Mouse (Mus musculus): ENCODE data around the gene Ppp1r10. TPM values are rescaled to one million over a fixed set of nuclear protein-coding genes. Genes with fewer than 3 reads are reported as not detected.

The Ppp1r10 gene
- 26.1 and 34.0 TPM in 2 replicates for polyA plus RNA-seq (2012; rRNA removed; ENCODE audit: low replicate concordance)

DNA sequence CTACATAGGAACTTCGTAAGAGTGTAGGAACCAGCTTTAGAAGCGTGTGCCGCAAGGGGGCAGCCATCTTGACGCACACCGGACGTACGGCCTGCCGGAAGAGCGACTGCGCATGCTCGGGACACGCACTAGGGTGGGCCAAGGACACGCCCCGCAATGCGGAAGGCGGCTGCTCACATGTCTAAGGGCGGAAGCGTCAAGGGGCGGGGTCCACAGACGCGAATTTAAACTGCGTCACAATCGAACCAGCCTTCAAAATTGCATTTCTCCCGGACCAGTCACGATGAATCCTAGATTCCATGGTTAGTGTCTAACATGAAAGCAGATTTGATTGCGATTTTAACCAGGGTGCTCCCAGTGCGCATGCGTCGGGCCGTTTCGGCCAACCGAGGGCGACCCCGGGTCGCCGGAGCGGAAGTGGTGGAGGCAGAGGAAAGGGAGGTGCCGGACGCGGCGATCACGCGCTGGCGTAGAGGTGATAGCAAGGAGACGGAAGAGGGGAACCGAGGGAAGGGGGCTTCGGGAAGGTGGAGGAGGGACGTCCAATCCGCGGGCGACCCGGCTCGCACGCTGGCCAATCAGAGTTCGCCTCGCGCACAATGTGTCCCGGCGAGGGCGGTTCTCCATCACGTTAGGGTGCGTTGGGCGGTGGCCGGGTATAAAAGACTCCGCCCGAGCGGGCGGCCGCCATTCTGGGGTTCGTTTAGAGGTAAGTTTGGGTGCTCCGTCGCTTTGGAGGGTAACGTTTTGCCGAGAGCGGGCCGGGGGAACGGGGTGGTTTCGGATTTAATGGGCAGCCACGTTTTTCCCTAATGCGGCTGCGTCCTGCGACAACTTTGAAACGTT lies at the start of gene Ppp1r10, which contains the start of gene Mrps18b:
Gene Ppp1r10 (plus strand): TSS at position 138 of the 846 bp plus-strand sequence.
Gene Mrps18b (minus strand): TSS at position 93 of the 846 bp plus-strand sequence.

DNA sequence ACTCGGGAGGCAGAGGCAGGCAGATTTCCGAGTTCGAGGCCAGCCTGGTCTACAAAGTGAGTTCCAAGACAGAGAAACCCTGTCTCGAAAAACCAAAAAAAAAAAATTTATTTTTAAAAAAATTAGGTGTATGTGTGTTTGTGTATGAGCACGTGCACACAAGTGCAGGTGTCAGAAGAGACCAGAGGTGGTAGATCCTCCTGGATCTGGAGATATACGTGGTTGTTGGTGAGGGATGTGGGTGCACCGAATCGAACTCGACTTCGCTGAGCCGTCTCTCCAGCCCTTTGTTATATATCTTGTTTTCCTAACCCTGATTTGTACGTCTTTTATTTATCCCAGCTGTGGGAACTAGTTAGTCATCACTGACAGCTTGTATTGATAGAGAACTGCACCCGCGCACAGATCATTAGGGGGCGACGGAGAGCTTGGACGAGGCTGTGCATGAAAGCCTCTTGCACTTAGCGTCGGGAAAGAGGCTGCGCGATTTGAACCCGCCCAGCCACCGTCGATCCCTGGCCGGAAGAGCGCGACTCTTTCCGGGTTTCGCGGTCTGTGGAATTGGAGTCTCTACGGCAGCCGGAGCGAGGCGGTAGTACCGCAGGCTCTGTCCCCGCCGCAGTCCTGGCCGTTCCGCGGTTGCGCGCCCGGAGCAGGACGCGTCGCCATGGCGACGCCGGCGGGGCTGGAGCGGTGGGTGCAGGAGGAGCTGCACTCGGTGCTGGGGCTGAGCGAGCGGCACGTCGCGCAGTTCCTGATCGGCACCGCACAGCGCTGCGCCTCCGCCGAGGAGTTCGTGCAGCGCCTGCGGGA lies 36.8 kb upstream of the Ppp1r10 start, which contains the start of gene Dhx16:
Gene Dhx16 (plus strand): TSS at position 575 of the 813 bp plus-strand sequence.

DNA sequence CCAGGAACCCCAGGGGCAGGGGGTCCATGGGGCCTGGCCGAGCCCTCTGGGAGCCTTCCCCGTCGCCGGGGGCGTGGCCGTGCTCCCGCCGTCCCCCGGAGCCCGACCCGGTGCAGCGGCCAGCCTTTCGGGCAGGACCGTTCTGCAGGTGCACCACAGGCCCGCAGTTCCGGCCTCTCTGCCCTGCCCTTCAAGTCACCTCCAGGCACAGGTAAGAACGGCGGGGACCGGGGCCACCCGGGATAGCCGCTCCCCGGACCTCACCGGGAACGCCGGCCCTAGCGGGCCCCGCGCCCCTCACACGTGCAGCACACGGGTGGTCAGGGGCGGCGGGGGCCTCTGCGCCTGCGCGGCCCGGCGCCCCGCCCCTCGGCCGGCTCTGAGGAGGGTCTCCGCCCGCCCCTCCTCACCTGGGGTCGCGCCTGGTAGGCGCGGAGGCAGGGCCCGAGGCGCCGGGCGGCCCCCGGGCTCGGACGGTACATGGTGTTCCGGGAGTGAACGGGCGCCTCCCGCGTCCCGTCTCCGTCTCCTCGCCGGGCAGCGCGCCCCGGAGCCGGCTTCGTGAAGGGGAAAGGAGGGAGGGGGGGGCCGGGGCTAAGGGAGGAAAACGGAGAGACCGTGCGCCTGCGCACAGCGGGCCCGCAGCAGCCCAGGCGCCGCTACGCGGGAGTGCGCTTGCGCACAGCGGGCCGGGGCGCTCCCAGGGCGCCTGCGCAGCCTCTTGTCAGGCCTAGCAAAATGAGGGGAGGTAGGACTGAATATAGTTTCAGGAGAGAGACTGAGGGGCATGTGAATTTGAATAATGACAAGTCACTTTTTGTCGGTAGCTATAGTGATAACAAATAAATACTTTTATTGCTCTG lies 19.2 kb upstream of the Ppp1r10 start, which contains the start of gene 2310061I04Rik:
Gene 2310061I04Rik (minus strand): TSS at position 651 of the 863 bp plus-strand sequence.

DNA sequence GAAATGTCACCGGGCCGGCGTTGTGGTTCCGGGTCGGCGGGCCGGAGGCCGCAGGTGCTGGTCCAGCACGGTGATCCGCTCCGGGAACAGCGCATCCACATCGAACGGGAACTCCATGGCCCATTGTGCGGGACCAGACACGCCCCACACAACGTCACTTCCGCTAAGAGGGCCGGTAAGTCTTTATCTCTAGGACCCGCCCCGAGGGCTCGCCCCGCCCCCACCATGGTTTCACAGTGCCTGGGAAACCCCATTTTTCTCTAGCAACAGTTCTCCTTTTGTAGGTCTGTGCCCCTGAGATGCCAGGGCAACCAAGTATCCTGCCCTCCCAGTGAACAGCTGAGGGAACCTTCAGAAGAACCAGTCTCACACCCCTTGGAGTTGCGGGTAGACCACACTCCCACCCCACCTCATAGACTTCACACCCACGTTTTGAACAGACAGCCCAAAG lies 6.3 kb upstream of the Ppp1r10 start, which contains the start of gene Atat1:
Gene Atat1 (minus strand): TSS at position 157 of the 451 bp plus-strand sequence.

DNA sequence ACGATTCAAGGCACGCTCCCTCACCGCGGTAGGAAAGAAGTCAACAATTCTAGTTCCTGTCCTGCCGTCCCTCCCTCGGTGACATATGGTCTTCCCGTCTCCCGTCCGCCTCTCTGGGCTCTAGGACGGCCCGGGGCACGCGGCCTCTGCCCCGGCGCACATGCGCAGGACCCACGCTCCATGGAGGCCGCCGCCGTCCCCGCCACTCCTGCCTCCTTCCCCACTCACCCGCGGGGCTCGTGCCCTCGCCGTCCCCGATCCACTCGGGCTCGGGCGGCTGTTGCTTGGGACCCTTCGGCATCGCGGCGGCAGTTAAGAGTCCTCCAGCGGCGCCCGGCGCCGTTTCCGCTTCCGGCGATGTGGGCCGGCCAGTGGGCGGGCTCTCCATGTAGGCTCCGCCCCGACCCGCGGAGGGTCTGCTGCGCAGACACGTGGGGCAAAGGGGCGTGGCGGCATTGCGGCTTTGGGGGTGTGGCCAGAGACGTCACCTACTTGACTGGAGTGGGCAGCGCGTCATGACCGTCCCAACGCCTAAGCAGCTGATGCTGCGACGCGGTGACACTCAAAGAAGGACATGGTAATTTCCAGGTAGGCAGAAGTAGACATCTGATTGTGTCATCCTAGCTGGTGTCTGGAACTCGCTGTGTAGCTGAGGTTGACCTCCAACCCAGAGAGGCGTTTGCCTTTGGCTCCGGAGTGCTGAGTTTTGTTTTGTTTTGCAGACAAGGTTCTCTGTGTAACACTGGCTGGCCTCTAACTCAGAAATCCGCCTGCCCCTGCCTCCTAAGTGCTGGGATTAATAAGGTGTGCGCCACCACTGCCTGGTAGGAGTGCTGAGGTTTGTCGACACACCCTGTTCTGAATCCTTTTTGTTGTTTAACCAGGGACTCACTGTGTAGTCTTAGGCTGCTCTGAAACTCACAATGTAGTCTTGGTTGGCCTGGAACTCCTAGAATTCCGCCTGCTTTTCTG lies 53.5 kb downstream of the Ppp1r10 start, which contains the start of gene Abcf1:
Gene Abcf1 (minus strand): TSS at position 344 of the 972 bp plus-strand sequence.

DNA sequence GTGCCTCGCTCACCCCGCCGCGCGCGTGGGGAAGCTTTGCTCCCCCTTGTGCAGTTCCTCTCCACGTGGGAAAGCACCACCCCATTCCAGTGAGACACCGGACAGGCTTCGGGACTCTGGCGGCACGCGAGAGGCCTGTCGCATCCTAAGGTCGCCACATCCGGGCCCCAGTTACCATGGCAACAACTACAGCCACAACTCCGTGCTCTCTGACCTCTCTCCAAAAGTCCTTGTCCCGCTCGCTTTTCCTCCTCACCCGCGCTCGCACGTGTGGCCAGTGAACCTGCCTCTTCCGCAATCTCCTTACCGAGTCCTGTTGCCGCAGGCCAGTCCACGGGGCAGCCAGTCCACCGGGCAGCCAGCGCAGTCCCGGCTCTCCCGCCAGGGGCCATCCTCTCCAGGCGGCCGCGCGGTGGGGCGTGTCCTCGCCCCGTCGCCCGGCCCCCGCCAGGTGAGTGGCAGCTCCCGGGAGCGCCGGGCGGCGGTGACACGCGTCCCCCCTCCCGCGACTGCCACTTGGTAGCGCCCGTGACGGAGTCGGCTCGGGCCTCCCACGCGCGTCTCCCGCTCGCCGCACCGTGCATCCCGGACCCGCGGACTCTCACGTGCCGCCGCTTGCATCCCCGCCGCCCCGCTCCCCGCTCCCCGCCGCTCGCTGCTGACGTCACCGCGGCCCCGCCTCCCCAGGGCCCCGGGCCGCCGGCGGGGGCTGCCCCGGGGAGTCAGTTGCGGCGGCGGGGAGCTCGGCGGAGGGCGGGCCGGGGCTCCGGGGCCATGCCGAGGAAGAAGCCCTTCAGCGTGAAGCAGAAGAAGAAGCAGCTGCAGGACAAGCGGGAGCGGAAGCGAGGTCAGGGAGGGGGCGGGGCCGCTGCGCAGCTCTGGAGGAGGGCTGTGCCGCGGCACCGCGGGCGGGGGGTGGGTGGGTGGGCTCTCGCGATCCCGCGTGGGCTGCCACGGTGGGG lies 63.4 kb downstream of the Ppp1r10 start, which contains the start of the genes Gnl1 and Prr3:
Gene Gnl1 (plus strand): TSS at position 451 of the 962 bp plus-strand sequence.
Gene Prr3 (minus strand): TSS at position 836 of the 962 bp plus-strand sequence.

Other genes starting within 250 kb of the Ppp1r10 start
- gene Vars2, start 248.8 kb upstream of the Ppp1r10 start, polyA plus RNA-seq (2012; rRNA removed; ENCODE audit: low replicate concordance), result 29.6 and 63.8 TPM in 2 replicates
- gene Gtf2h4, start 242.7 kb upstream of the Ppp1r10 start, polyA plus RNA-seq (2012; rRNA removed; ENCODE audit: low replicate concordance), result 29.5 and 31.8 TPM in 2 replicates
- 39.2 and 64.6 TPM in 2 replicates for gene Ddr1, start 211.8 kb upstream of the Ppp1r10 start, polyA plus RNA-seq (2012; rRNA removed; ENCODE audit: low replicate concordance)
- 16.7 and 21.8 TPM in 2 replicates for gene Ier3, start 94.8 kb upstream of the Ppp1r10 start, polyA plus RNA-seq (2012; rRNA removed; ENCODE audit: low replicate concordance)
- gene Flot1, start 93.2 kb upstream of the Ppp1r10 start, polyA plus RNA-seq (2012; rRNA removed; ENCODE audit: low replicate concordance), result 63.0 and 72.5 TPM in 2 replicates
- 364 and 441 TPM in 2 replicates for gene Tubb5, start 78.1 kb upstream of the Ppp1r10 start, polyA plus RNA-seq (2012; rRNA removed; ENCODE audit: low replicate concordance)
- 9.6 and 11.0 TPM in 2 replicates for gene Mdc1, start 74.9 kb upstream of the Ppp1r10 start, polyA plus RNA-seq (2012; rRNA removed; ENCODE audit: low replicate concordance)
- 34.4 and 39.7 TPM in 2 replicates for gene Nrm, start 55.1 kb upstream of the Ppp1r10 start, polyA plus RNA-seq (2012; rRNA removed; ENCODE audit: low replicate concordance)
- 78.6 and 130 TPM in 2 replicates for gene Ppp1r18, start 50.8 kb upstream of the Ppp1r10 start, polyA plus RNA-seq (2012; rRNA removed; ENCODE audit: low replicate concordance)
- 57.7 and 68.8 TPM in 2 replicates for gene Dhx16, start 36.6 kb upstream of the Ppp1r10 start, polyA plus RNA-seq (2012; rRNA removed; ENCODE audit: low replicate concordance)
- gene 2310061I04Rik, start 19.0 kb upstream of the Ppp1r10 start, polyA plus RNA-seq (2012; rRNA removed; ENCODE audit: low replicate concordance), result 74.6 and 74.7 TPM in 2 replicates
- 63.9 and 77.1 TPM in 2 replicates for gene Atat1, start 6.4 kb upstream of the Ppp1r10 start, polyA plus RNA-seq (2012; rRNA removed; ENCODE audit: low replicate concordance)
- gene Mrps18b, start within 50 bp of the Ppp1r10 start, polyA plus RNA-seq (2012; rRNA removed; ENCODE audit: low replicate concordance), result 79.5 and 120 TPM in 2 replicates
- 55.9 and 71.4 TPM in 2 replicates for gene Abcf1, start 53.3 kb downstream of the Ppp1r10 start, polyA plus RNA-seq (2012; rRNA removed; ENCODE audit: low replicate concordance)
- 20.7 and 37.2 TPM in 2 replicates for gene Gnl1, start 63.4 kb downstream of the Ppp1r10 start, polyA plus RNA-seq (2012; rRNA removed; ENCODE audit: low replicate concordance)
- 22.1 and 26.9 TPM in 2 replicates for gene Prr3, start 63.8 kb downstream of the Ppp1r10 start, polyA plus RNA-seq (2012; rRNA removed; ENCODE audit: low replicate concordance)
- gene H2-T24, start 104.1 kb downstream of the Ppp1r10 start, polyA plus RNA-seq (2012; rRNA removed; ENCODE audit: low replicate concordance), result 8.3 and 9.4 TPM in 2 replicates
- gene H2-T23, start 116.4 kb downstream of the Ppp1r10 start, polyA plus RNA-seq (2012; rRNA removed; ENCODE audit: low replicate concordance), result 279 and 344 TPM in 2 replicates
- 100 and 107 TPM in 2 replicates for gene H2-T22, start 126.3 kb downstream of the Ppp1r10 start, polyA plus RNA-seq (2012; rRNA removed; ENCODE audit: low replicate concordance)
- gene Gm6034, start 126.5 kb downstream of the Ppp1r10 start, polyA plus RNA-seq (2012; rRNA removed; ENCODE audit: low replicate concordance), result 0.20 TPM in 1 of 2 replicates, not detected in the other
- gene Gm11127, start 141.9 kb downstream of the Ppp1r10 start, polyA plus RNA-seq (2012; rRNA removed; ENCODE audit: low replicate concordance), result 0.18 TPM in 1 of 2 replicates, not detected in the other
- 0.57 and 0.60 TPM in 2 replicates for gene Gm19684, start 205.2 kb downstream of the Ppp1r10 start, polyA plus RNA-seq (2012; rRNA removed; ENCODE audit: low replicate concordance)
- gene Gm7030, start 213.0 kb downstream of the Ppp1r10 start, polyA plus RNA-seq (2012; rRNA removed; ENCODE audit: low replicate concordance), result 0.17 and 0.23 TPM in 2 replicates

Data from mammary gland, adult 2 months (tissue).